Mouse (Mus musculus) forebrain, postnatal 0 days (tissue): ENCODE measurements around the gene Vmn1r85. TPM values are rescaled to one million over a fixed set of nuclear protein-coding genes. Genes with fewer than 3 reads are reported as not detected.
"Not testable (repeated sequence)": the region's sequence is repeated elsewhere in the genome, so short reads cannot be mapped to it uniquely, and the experiment has no call there.

Experiments used
- ATAC-seq: fragments of 200-750 bp; cut with Nextera tagmentation; 2 replicates; pipeline ENCODE4 v1.8.0; 2017; ENCODE audit warnings: mild to moderate bottlenecking, moderate library complexity
- DNase-seq: peaks from one replicate; pipeline ENCODE4 v3.0.0-alpha.2; 2015
- H3K27ac ChIP-seq: fragments of 300-500 bp; sonication (generic); 2 replicates; pipeline ENCODE4 v1.5.1; 2014; ENCODE audit warnings: low read depth, mild to moderate bottlenecking, antibody characterized with exemption, low read length, moderate library complexity, mixed read lengths
- H3K27me3 ChIP-seq: fragments of 300-500 bp; sonication (generic); 2 replicates; pipeline ENCODE4 v1.6.1; 2014; ENCODE audit warnings: mild to moderate bottlenecking, low read length, mixed read lengths; ENCODE audit not compliant: insufficient read depth
- H3K36me3 ChIP-seq: fragments of 300-500 bp; sonication (generic); 2 replicates; pipeline ENCODE4 v1.6.1; 2014; ENCODE audit warnings: mild to moderate bottlenecking, moderate library complexity; ENCODE audit not compliant: insufficient read depth
- H3K4me1 ChIP-seq: fragments of 300-500 bp; sonication (generic); 2 replicates; pipeline ENCODE4 v1.6.1; 2014; ENCODE audit warnings: antibody characterized with exemption; ENCODE audit not compliant: insufficient read depth
- H3K4me2 ChIP-seq: fragments of 300-500 bp; sonication (generic); 2 replicates; pipeline ENCODE4 v1.6.1; 2014; ENCODE audit warnings: low read depth, mild to moderate bottlenecking, moderate library complexity
- H3K4me3 ChIP-seq: fragments of 300-500 bp; sonication (generic); 2 replicates; pipeline ENCODE4 v1.5.1; 2014; ENCODE audit warnings: low read depth, low read length, mixed read lengths
- H3K9ac ChIP-seq: fragments of 300-500 bp; sonication (generic); 2 replicates; pipeline ENCODE4 v1.6.1; 2014; ENCODE audit warnings: mild to moderate bottlenecking
- H3K9me3 ChIP-seq: fragments of 300-500 bp; sonication (generic); 2 replicates; pipeline ENCODE4 v1.6.1; 2016; ENCODE audit warnings: low read length
- CTCF ChIP-seq: sonication (generic); IDR thresholded peaks from 2 replicates; pipeline ENCODE4 v1.5.1; 2016; ENCODE audit warnings: antibody characterized with exemption, control low read depth, low read depth
- WGBS: fragments of 180-500 bp; shearing (Covaris S2); extraction: QIAGEN DNeasy Blood & Tissue Kit; methylation state at CpG from one replicate; pipeline ENCODE4 v1.1.7; 2014; 5-methylcytosine and 5-hydroxymethylcytosine counted together
- polyA plus RNA-seq: library from polyadenylated mRNA; unstranded; fragments of >200 nt; fragmentation: Nextera tagmentation; extraction: Ambion mirVana; gene quantifications from 2 replicates; pipeline ENCODE4 v1.2.1, GENCODE M21; 2015
- total RNA-seq: library from RNA; depleted of rRNA; stranded (reverse); fragments of >200 nt; gene quantifications from 2 replicates; pipeline ENCODE4 v1.2.3, GENCODE M21; 2014

Gene Vmn1r85
- total and polyA plus RNA-seq, 2 experiments from 2014 or later: 0.12 to 0.14 TPM

DNA sequence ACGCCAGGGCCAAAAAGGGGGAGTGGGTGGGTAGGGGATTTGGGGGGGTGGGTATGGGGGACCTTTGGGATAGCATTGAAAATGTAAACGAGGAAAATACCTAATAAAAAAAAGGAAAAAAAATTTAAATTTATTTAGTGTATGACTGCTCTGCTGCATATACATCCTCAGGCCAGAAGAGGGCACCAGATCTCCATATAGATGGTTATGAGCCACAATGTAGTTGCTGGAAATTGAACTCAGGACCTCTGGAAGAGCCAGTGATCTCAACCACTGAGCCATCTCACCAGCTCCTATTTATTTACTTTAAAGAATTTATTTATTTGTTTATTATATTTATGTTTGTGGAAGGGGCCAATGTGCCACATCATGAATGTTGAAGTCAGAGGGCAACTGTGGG is 31.6 kb downstream of the Vmn1r85 start:
- not testable (repeated sequence) for H3K36me3 ChIP-seq, H3K4me1 ChIP-seq, H3K4me2 ChIP-seq, DNase-seq, H3K9ac ChIP-seq, H3K4me3 ChIP-seq, ATAC-seq, H3K27me3 ChIP-seq, H3K9me3 ChIP-seq, H3K27ac ChIP-seq
- 62% methylated on average over 2 of the region's 2 CpGs for WGBS
- TF ChIP-seq CTCF: peak; percentile 37

DNA sequence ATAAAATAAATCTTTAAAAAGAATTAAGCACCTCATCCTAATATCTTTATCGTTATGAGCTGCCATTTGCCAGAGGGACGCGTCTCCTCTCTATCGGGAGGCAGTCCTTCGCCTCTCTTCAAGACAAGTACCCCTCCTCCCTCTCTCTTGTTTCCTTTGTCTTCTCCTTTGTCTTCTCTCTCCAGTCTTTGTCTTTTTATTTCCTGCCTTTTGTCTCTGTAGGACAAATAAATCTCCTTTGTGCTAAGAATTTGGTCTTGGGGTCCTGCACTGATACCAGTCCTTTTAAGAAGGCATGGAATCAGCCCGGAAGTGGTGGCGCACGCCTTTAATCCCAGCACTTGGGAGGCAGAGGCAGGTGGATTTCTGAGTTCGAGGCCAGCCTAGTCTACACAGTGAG is 35.4 kb downstream of the Vmn1r85 start:
- H3K4me3 ChIP-seq: no peak overlapping the region
- DNase-seq (no peak), ATAC-seq (no peak)
- H3K9ac ChIP-seq: no peak overlapping the region
- no peak overlapping the region for H3K4me2 ChIP-seq
- WGBS: 86% methylated on average over 9 of the region's 9 CpGs
- TF ChIP-seq CTCF: no peak
- H3K27me3 ChIP-seq: no peaks in the 10 kb centered on the region
- H3K27ac ChIP-seq: no peak overlapping the region
- H3K36me3 ChIP-seq: no peaks in the 10 kb centered on the region
- H3K9me3 ChIP-seq: no peaks in the 10 kb centered on the region
- H3K4me1 ChIP-seq: no peaks in the 10 kb centered on the region

- no peaks in the 10 kb centered on the region for H3K27me3 ChIP-seq
- H3K4me1 ChIP-seq: 0 out of 2 replicates have a peak, but pooled peaks cover 3% of the 10 kb centered on the region
- no peak overlapping the region for H3K4me3 ChIP-seq
- no peak overlapping the region for H3K27ac ChIP-seq
- peaks cover 3% of the 10 kb centered on the region; the same call in 1 of the 2 replicates for H3K36me3 ChIP-seq
- no peak overlapping the region for H3K4me2 ChIP-seq
- TF ChIP-seq CTCF: peak; percentile 42; the same call in 1 of the 2 replicates
- H3K9ac ChIP-seq: no peak overlapping the region
- H3K9me3 ChIP-seq: no peaks in the 10 kb centered on the region
- WGBS: 52% methylated on average over 8 of the region's 8 CpGs
- DNase-seq (no peak), ATAC-seq (no peak)
Measured at GRCm38 (mm10) chr7:13056913-13057700, 37.9 kb downstream of the Vmn1r85 start.

DNA sequence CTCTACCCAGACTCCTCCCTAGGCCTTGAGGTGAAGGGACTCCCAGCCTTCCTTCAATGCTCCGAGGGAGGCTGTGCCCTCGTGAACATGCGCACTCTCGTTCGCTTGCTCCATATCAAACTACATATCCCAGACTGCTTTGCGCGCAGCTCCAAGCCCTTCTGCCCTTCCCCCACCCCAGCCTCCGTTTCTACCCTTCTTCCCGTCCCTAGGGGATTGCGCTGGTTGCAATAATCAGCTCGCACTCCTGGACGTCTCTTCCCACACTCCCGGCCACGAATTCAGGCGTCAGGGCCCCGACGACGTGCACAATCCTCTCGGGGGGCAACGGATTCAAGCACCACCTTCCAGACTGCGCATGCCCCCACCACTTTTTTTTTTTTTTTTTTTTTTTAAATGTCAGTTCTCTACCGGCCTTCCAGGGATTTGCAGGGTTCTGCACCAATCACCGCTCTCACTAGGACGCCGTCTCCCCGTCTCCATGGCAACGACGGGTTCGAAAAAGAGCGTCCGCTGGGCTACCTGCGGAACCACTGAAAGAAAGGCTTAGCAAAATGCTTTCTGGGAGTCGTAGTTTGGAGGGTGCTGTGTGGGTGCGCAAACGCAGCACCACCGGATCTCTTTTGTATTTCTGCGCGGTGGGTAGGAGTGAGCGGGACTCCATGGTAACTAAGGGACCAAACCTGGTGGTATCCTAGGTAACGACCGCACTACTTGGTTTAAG is 40.5 kb downstream of the Vmn1r85 start, which contains the start of gene Mzf1:
TSS of gene Mzf1 (minus strand) at position 478 of the 724 bp plus-strand sequence.
- H3K27me3 ChIP-seq: no peaks in the 10 kb centered on the region
- WGBS: under 1% methylated on average over 41 of the region's 41 CpGs
- no peaks in the 10 kb centered on the region for H3K9me3 ChIP-seq
- H3K4me2 ChIP-seq: peak within 1 kb of the TSS; percentile 59
- peaks cover 8% of the 10 kb centered on the region; the same call in 1 of the 2 replicates for H3K36me3 ChIP-seq
- H3K9ac ChIP-seq: peak within 1 kb of the TSS; percentile 65
- DNase-seq: peak; percentile 100
- H3K4me1 ChIP-seq: 0 out of 2 replicates have a peak, but pooled peaks cover 3% of the 10 kb centered on the region
- ATAC-seq: peak; percentile 97
- peak within 1 kb of the TSS; percentile 70 for H3K4me3 ChIP-seq
- TF ChIP-seq CTCF: no peak; the same call in 1 of the 2 replicates
- H3K27ac ChIP-seq: peak within 1 kb of the TSS; percentile 96

DNA sequence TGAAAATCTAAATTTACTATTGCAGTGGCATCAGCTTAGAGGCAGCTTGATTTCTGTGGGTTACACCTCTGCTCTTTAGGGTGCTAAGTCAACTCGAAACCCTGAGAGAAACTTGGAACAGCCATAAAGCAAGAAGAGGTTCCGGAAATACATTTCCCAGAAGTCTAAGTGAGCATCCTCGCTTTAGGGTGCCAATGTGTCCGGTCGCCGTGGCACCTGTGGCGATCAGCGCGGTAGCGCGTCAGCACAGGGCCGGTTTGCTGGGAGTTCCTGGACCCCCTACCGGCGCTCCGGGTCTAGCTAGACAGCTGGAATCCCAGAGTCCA is 41.0 kb downstream of the Vmn1r85 start:
- H3K4me1 ChIP-seq: 0 out of 2 replicates have a peak, but pooled peaks cover 3% of the 10 kb centered on the region
- 3% methylated on average over 15 of the region's 15 CpGs for WGBS
- no peak for DNase-seq

GRCm38 (mm10) chr7:13053501-13053900 is 41.5 kb downstream of the Vmn1r85 start:
- DNase-seq: no peak
- H3K9ac ChIP-seq: peak overlapping the region; percentile 65
- WGBS: 92% methylated on average over 2 of the region's 2 CpGs

More for the DNA sequence above, 41.0 kb downstream of the Vmn1r85 start:
- TF ChIP-seq CTCF: no peak
- ATAC-seq: peak; percentile 32
- peak overlapping the region; percentile 65 for H3K9ac ChIP-seq
- H3K4me3 ChIP-seq: peak overlapping the region; percentile 70
- no peaks in the 10 kb centered on the region for H3K27me3 ChIP-seq
- H3K9me3 ChIP-seq: no peaks in the 10 kb centered on the region
- peak overlapping the region; percentile 59 for H3K4me2 ChIP-seq
- peak overlapping the region; percentile 96 for H3K27ac ChIP-seq
- H3K36me3 ChIP-seq: peaks cover 8% of the 10 kb centered on the region; the same call in 1 of the 2 replicates

GRCm38 (mm10) chr7:13053001-13053400 is 42.0 kb downstream of the Vmn1r85 start:
- 0 out of 2 replicates have a peak, but pooled peaks cover 3% of the 10 kb centered on the region for H3K4me1 ChIP-seq
- no peaks in the 10 kb centered on the region for H3K27me3 ChIP-seq
- WGBS: 91% methylated on average over 13 of the region's 13 CpGs
- no peaks in the 10 kb centered on the region for H3K9me3 ChIP-seq
- H3K4me3 ChIP-seq: no peak overlapping the region
- TF ChIP-seq CTCF: no peak
- H3K27ac ChIP-seq: no peak overlapping the region
- no peak for DNase-seq
- H3K9ac ChIP-seq: no peak overlapping the region
- H3K36me3 ChIP-seq: peaks cover 8% of the 10 kb centered on the region; the same call in 1 of the 2 replicates
- H3K4me2 ChIP-seq: no peak overlapping the region
- ATAC-seq: no peak

More at GRCm38 (mm10) chr7:13053501-13053900, 41.5 kb downstream of the Vmn1r85 start:
- H3K27ac ChIP-seq: no peak overlapping the region
- peaks cover 8% of the 10 kb centered on the region; the same call in 1 of the 2 replicates for H3K36me3 ChIP-seq
- no peaks in the 10 kb centered on the region for H3K27me3 ChIP-seq
- peak overlapping the region; percentile 70 for H3K4me3 ChIP-seq
- no peaks in the 10 kb centered on the region for H3K9me3 ChIP-seq
- 0 out of 2 replicates have a peak, but pooled peaks cover 3% of the 10 kb centered on the region for H3K4me1 ChIP-seq
- TF ChIP-seq CTCF: no peak
- H3K4me2 ChIP-seq: peak overlapping the region; percentile 59
- ATAC-seq: no peak
